Mouse (Mus musculus): ENCODE results near the gene Bmpr1b.

DNA sequence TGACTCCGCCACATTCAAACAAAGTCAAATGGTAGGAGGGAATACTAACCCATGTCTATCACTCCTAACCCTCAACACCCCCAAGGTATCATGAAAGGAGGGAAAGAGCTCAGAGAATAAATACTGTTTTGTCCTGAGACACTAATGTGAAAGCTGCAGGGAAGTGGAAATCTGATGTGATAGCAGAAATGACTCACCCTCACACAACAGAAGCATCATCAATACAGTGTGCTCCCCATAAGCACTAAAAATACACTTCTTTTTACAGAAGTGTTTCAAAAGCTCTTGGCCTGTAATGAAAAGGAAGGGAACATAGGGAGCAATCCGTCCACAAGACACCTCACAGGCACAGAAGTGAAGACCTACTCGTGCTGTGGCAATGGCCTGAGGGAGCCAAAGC, 83.3 kb downstream of the Bmpr1b start:
- no peak for TF ChIP-seq CTCF (IDR thresholded peaks at IDR 0.05; ENCODE audit: control insufficient read depth, insufficient read depth, low read length)
- TF ChIP-seq POLR2A (IDR thresholded peaks at IDR 0.05; ENCODE audit: borderline replicate concordance, control insufficient read depth, low read depth, low read length) = no peak
